Mouse (Mus musculus): Measurements from ENCODE around the gene Zmynd12.

DNA sequence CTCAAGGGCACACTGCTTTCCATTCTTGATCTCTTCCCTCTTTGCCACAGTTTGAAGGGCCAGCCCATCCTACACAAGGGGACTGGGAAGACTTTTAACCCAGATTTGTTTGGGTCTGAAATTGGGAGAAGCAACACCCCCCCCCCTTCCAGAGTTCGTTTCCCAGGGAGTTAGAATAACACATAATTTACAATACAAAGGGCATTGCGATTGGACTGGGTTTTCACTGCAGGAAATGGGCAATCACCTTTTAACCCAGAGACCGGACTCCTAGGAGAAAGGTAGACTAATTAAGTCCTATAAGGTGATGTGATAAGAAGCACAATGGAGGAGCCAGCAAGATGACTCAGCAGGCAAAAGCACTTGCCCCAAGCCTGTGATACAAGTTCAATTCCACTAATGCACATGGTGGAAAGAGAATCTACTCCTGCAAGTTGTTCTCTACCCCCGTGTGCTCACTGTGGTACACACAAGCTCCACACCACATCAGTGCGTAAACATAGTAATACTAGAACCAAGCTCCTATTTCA, 75.8 kb downstream of the Zmynd12 start:
- no peak for TF ChIP-seq POLR2A (IDR thresholded peaks at IDR 0.05; ENCODE audit: borderline replicate concordance, extremely low read depth, insufficient read depth, insufficient read length, poor library complexity, severe bottlenecking)
- TF ChIP-seq CTCF (IDR thresholded peaks at IDR 0.05; ENCODE audit: borderline replicate concordance, extremely low read depth, insufficient read depth, insufficient read length), result no peak

Measured in brain, embryonic 14.5 days (tissue).